Mouse (Mus musculus) liver, postnatal 0 days (tissue): ENCODE measurements around the gene Bicra.

Source experiments
- CTCF ChIP-seq: sonication (generic); IDR thresholded peaks from 2 replicates; pipeline ENCODE4 v1.5.1; 2016; ENCODE audit warnings: antibody characterized with exemption, low read depth
- EP300 ChIP-seq: IDR thresholded peaks from 2 replicates; pipeline ENCODE4 v1.6.1; 2016; ENCODE audit warnings: antibody characterized with exemption, low read depth, mild to moderate bottlenecking

GRCm38 (mm10) chr7:16033580-16034461, 13.9 kb downstream of the Bicra start:
- TF ChIP-seq CTCF (no peak), EP300 (no peak)
